In genomic region chr9:22024592-22024991, GRCm38 (mm10) we compare ENCODE assay signal across 13 mouse cellular contexts. TPM values are rescaled to one million over a fixed set of nuclear protein-coding genes. Genes with fewer than 3 reads are reported as not detected.
A peak's percentile ranks its signal among the peaks of the same experiment; 100 is the strongest.
DNase-seq lines count a peak whose midpoint lies in the region; ATAC-seq and TF ChIP-seq lines count a peak whose summit lies in the region.
"Had no signal": no experiment of that assay in that cellular context is flagged by ENCODE, and none has a peak within 500 bp of the region (broad histone marks: within the 10 kb centered on the region; RNA-seq: fewer than 3 reads in every experiment).

No protein-coding gene starts in this region.

- no peak overlapping the region for H3K27ac ChIP-seq in hindbrain, embryonic 12.5 days
- no peak overlapping the region for H3K27ac ChIP-seq in hindbrain, postnatal 0 days
- no peak overlapping the region for H3K27ac ChIP-seq in midbrain, embryonic 11.5 days (ENCODE audit: low read depth, low read length)
- no peak overlapping the region for H3K27ac ChIP-seq in midbrain, embryonic 14.5 days (replicated peaks; ENCODE audit: low read depth, low read length)
- H3K27ac ChIP-seq in liver, adult 2 months (replicated peaks; ENCODE audit: insufficient read depth, low read depth, low read length), result no peak overlapping the region
- H3K27ac ChIP-seq: limb, embryonic 15.5 days had no signal

- H3K4me3 ChIP-seq in hindbrain, embryonic 12.5 days, result no peak overlapping the region
- H3K4me3 ChIP-seq in hindbrain, postnatal 0 days (ENCODE audit: low read length), result no peak overlapping the region
- no peak overlapping the region for H3K4me3 ChIP-seq in midbrain, embryonic 11.5 days (ENCODE audit: low read depth, low read length)
- H3K4me3 ChIP-seq in midbrain, embryonic 14.5 days (replicated peaks; ENCODE audit: low read depth, low read length), result no peak overlapping the region
- H3K4me3 ChIP-seq in liver, adult 2 months (ENCODE audit: insufficient read depth, low read depth, low read length), result no peak overlapping the region
- no peak overlapping the region for H3K4me3 ChIP-seq in myocyte
- H3K4me3 ChIP-seq: limb, embryonic 15.5 days had no signal

- 0 out of 2 replicates have a peak, but pooled peaks have one; percentile 27 for ATAC-seq in hindbrain, embryonic 12.5 days (ENCODE audit: low FRiP score)
- ATAC-seq in hindbrain, postnatal 0 days, result no peak
- peak; percentile 64 for ATAC-seq in midbrain, embryonic 11.5 days (ENCODE audit: low FRiP score)
- no peak for ATAC-seq in midbrain, embryonic 14.5 days (ENCODE audit: low FRiP score, low TSS enrichment)

- H3K4me2 ChIP-seq in hindbrain, embryonic 12.5 days (replicated peaks), result no peak overlapping the region
- H3K4me2 ChIP-seq in hindbrain, postnatal 0 days (ENCODE audit: low read depth, low read length), result no peak overlapping the region
- H3K4me2 ChIP-seq in midbrain, embryonic 11.5 days, result no peak overlapping the region
- no peak overlapping the region for H3K4me2 ChIP-seq in midbrain, embryonic 14.5 days (ENCODE audit: low read length)
- no peak overlapping the region for H3K4me2 ChIP-seq in myocyte (ENCODE audit: low read depth)
- H3K4me2 ChIP-seq: limb, embryonic 15.5 days had no signal

- TF ChIP-seq POLR2A in liver, adult 2 months (IDR thresholded peaks at IDR 0.05; ENCODE audit: extremely low read depth, insufficient read depth, low read length), result no peak
- no peak for TF ChIP-seq POLR2A in myocyte (IDR thresholded peaks at IDR 0.05; ENCODE audit: insufficient read length, low read depth)

- no peak overlapping the region for H3K9ac ChIP-seq in hindbrain, embryonic 12.5 days
- no peak overlapping the region for H3K9ac ChIP-seq in hindbrain, postnatal 0 days (replicated peaks; ENCODE audit: low read length)
- no peak overlapping the region for H3K9ac ChIP-seq in midbrain, embryonic 11.5 days (ENCODE audit: low read length)
- H3K9ac ChIP-seq in midbrain, embryonic 14.5 days (replicated peaks; ENCODE audit: low read length), result no peak overlapping the region
- H3K9ac ChIP-seq in liver, adult 2 months (ENCODE audit: low read depth, low read length), result no peak overlapping the region
- H3K9ac ChIP-seq: limb, embryonic 15.5 days had no signal

- no peaks in the 10 kb centered on the region for H3K9me3 ChIP-seq in hindbrain, embryonic 12.5 days (replicated peaks)
- H3K9me3 ChIP-seq in hindbrain, postnatal 0 days (ENCODE audit: low read length), result no peaks in the 10 kb centered on the region
- no peaks in the 10 kb centered on the region for H3K9me3 ChIP-seq in midbrain, embryonic 11.5 days (ENCODE audit: control insufficient read depth, low read length)
- H3K9me3 ChIP-seq in midbrain, embryonic 14.5 days (ENCODE audit: control insufficient read depth, low read length), result no peaks in the 10 kb centered on the region
- H3K9me3 ChIP-seq: limb, embryonic 15.5 days had no signal

- peaks cover 61% of the 10 kb centered on the region for H3K36me3 ChIP-seq in hindbrain, embryonic 12.5 days
- H3K36me3 ChIP-seq in hindbrain, postnatal 0 days (ENCODE audit: insufficient read depth, low read length), result peaks cover 29% of the 10 kb centered on the region
- peaks cover 12% of the 10 kb centered on the region for H3K36me3 ChIP-seq in midbrain, embryonic 11.5 days (ENCODE audit: control insufficient read depth, insufficient read depth, low read length)
- peaks cover 84% of the 10 kb centered on the region for H3K36me3 ChIP-seq in midbrain, embryonic 14.5 days (ENCODE audit: control insufficient read depth, insufficient read depth, low read length)
- no peaks in the 10 kb centered on the region for H3K36me3 ChIP-seq in liver, adult 2 months (ENCODE audit: control insufficient read depth, insufficient read depth, low read length)
- H3K36me3 ChIP-seq in myocyte (ENCODE audit: control insufficient read depth, insufficient read depth), result no peaks in the 10 kb centered on the region
- H3K36me3 ChIP-seq: limb, embryonic 15.5 days had no signal

- TF ChIP-seq CTCF in hindbrain, postnatal 0 days (IDR thresholded peaks at IDR 0.05; ENCODE audit: low read depth), result no peak
- TF ChIP-seq CTCF in liver, adult 2 months (IDR thresholded peaks at IDR 0.05; ENCODE audit: low read depth, low read length), result no peak

- peaks cover 27% of the 10 kb centered on the region for H3K4me1 ChIP-seq in hindbrain, embryonic 12.5 days
- H3K4me1 ChIP-seq in hindbrain, postnatal 0 days (ENCODE audit: insufficient read depth, low read length), result no peaks in the 10 kb centered on the region
- H3K4me1 ChIP-seq in midbrain, embryonic 11.5 days (ENCODE audit: control insufficient read depth, insufficient read depth, low read length), result peaks cover 23% of the 10 kb centered on the region
- no peaks in the 10 kb centered on the region for H3K4me1 ChIP-seq in midbrain, embryonic 14.5 days (ENCODE audit: control insufficient read depth, insufficient read depth, low read length)
- H3K4me1 ChIP-seq in liver, adult 2 months (ENCODE audit: control insufficient read depth, insufficient read depth, low read length), result no peaks in the 10 kb centered on the region
- H3K4me1 ChIP-seq: limb, embryonic 15.5 days had no signal

- WGBS in hindbrain, embryonic 12.5 days, result 33% methylated on average over 8 of the region's 8 CpGs
- WGBS in hindbrain, postnatal 0 days, result 46% methylated on average over 8 of the region's 8 CpGs
- 58% methylated on average over 8 of the region's 8 CpGs for WGBS in midbrain, embryonic 11.5 days
- 56% methylated on average over 8 of the region's 8 CpGs for WGBS in midbrain, embryonic 14.5 days
- WGBS in liver, adult 2 months, result 31% methylated on average over 8 of the region's 8 CpGs

- H3K79me2 ChIP-seq in liver, adult 2 months (ENCODE audit: control insufficient read depth, insufficient read depth, low read length), result no peaks in the 10 kb centered on the region
- no peaks in the 10 kb centered on the region for H3K79me2 ChIP-seq in myocyte (ENCODE audit: control insufficient read depth, insufficient read depth)

- no peaks in the 10 kb centered on the region for H3K27me3 ChIP-seq in hindbrain, embryonic 12.5 days
- H3K27me3 ChIP-seq in hindbrain, postnatal 0 days (ENCODE audit: insufficient read depth, low read length), result no peaks in the 10 kb centered on the region
- H3K27me3 ChIP-seq in midbrain, embryonic 11.5 days (ENCODE audit: control insufficient read depth, insufficient read depth, low read length), result no peaks in the 10 kb centered on the region
- no peaks in the 10 kb centered on the region for H3K27me3 ChIP-seq in midbrain, embryonic 14.5 days (ENCODE audit: control insufficient read depth, insufficient read depth, low read length)
- H3K27me3 ChIP-seq in liver, adult 2 months (ENCODE audit: control insufficient read depth, insufficient read depth, low read length), result no peaks in the 10 kb centered on the region
- H3K27me3 ChIP-seq in myocyte (ENCODE audit: control insufficient read depth, insufficient read depth, insufficient read length), result peaks cover 14% of the 10 kb centered on the region

- H3ac ChIP-seq in myocyte (ENCODE audit: control insufficient read depth, insufficient read length), result no peak overlapping the region

- DNase-seq in hindbrain, postnatal 0 days (ENCODE audit: low spot score), result no peak
- DNase-seq in midbrain, embryonic 11.5 days (ENCODE audit: low spot score, missing footprints), result no peak
- DNase-seq in midbrain, embryonic 14.5 days, result no peak
- peak; percentile 10 for DNase-seq in liver, adult 2 months (ENCODE audit: extremely low read depth, low read depth, low spot score)
- no peak for DNase-seq in heart, adult 8-10 months (ENCODE audit: low spot score)
- DNase-seq: cerebellum, adult 9-10 months; gastrocnemius, postnatal 10 days; kidney, adult 18-20 months; thymus, postnatal 36 days had no signal

RNA-seq across cellular contexts. Expression of gene Prkcsh, which starts 22.0 kb away (rescaled TPM):
- polyA plus RNA-seq in hindbrain, embryonic 12.5 days (2016; fragmentation: Nextera tagmentation; extraction: Ambion mirVana), result 106 and 108 TPM in 2 replicates
- 84.9 and 89.7 TPM in 2 replicates for total RNA-seq in hindbrain, postnatal 0 days (2014; rRNA removed)
- polyA plus RNA-seq in hindbrain, postnatal 0 days (2015; fragmentation: Nextera tagmentation; extraction: Ambion mirVana), result 67.5 and 69.7 TPM in 2 replicates
- polyA plus RNA-seq in midbrain, embryonic 11.5 days (2014; fragmentation: Nextera tagmentation; extraction: Ambion mirVana), result 85.5 and 86.9 TPM in 2 replicates
- polyA plus RNA-seq in midbrain, embryonic 14.5 days (2014; fragmentation: Nextera tagmentation; extraction: Ambion mirVana), result 70.6 and 73.2 TPM in 2 replicates
- 60.0 and 63.6 TPM in 2 replicates for total RNA-seq in liver, adult 2 months (2014; rRNA removed)
- polyA plus RNA-seq in liver, adult 2 months (2012; rRNA removed), result 95.5 and 99.3 TPM in 2 replicates
- 127 TPM for polyA plus RNA-seq in myocyte (2012; fragmentation: generic; extraction: Trizol)
- total RNA-seq in heart, adult 8-10 months (2022), result 10 to 100 TPM; 61.9 to 67.3 (median 65.5) TPM

RNA-seq across cellular contexts. Expression of gene Ccdc151, which starts 22.2 kb away (rescaled TPM):
- polyA plus RNA-seq in hindbrain, embryonic 12.5 days (2016; fragmentation: Nextera tagmentation; extraction: Ambion mirVana), result 4.1 and 4.7 TPM in 2 replicates
- total RNA-seq in hindbrain, postnatal 0 days (2014; rRNA removed), result 3.3 and 6.0 TPM in 2 replicates
- 4.2 and 4.6 TPM in 2 replicates for polyA plus RNA-seq in hindbrain, postnatal 0 days (2015; fragmentation: Nextera tagmentation; extraction: Ambion mirVana)
- 4.7 and 6.3 TPM in 2 replicates for polyA plus RNA-seq in midbrain, embryonic 11.5 days (2014; fragmentation: Nextera tagmentation; extraction: Ambion mirVana)
- polyA plus RNA-seq in midbrain, embryonic 14.5 days (2014; fragmentation: Nextera tagmentation; extraction: Ambion mirVana), result 4.5 and 4.6 TPM in 2 replicates
- 0.34 and 0.46 TPM in 2 replicates for total RNA-seq in liver, adult 2 months (2014; rRNA removed)
- polyA plus RNA-seq in liver, adult 2 months (2012; rRNA removed), result 0.59 and 0.76 TPM in 2 replicates
- polyA plus RNA-seq in myocyte (2012; fragmentation: generic; extraction: Trizol), result 0.13 TPM
- total RNA-seq in heart, adult 8-10 months (2022), result not detected
- total RNA-seq: gastrocnemius, postnatal 10 days had no signal

RNA-seq across cellular contexts. Expression of gene Elavl3, which starts 27.2 kb away (rescaled TPM):
- polyA plus RNA-seq in hindbrain, embryonic 12.5 days (2016; fragmentation: Nextera tagmentation; extraction: Ambion mirVana), result 62.6 and 62.9 TPM in 2 replicates
- 192 and 204 TPM in 2 replicates for total RNA-seq in hindbrain, postnatal 0 days (2014; rRNA removed)
- polyA plus RNA-seq in hindbrain, postnatal 0 days (2015; fragmentation: Nextera tagmentation; extraction: Ambion mirVana), result 69.9 and 71.7 TPM in 2 replicates
- polyA plus RNA-seq in midbrain, embryonic 11.5 days (2014; fragmentation: Nextera tagmentation; extraction: Ambion mirVana), result 49.8 and 53.9 TPM in 2 replicates
- polyA plus RNA-seq in midbrain, embryonic 14.5 days (2014; fragmentation: Nextera tagmentation; extraction: Ambion mirVana), result 137 and 162 TPM in 2 replicates
- total RNA-seq in liver, adult 2 months (2014; rRNA removed), result not detected in 2 replicates
- polyA plus RNA-seq in liver, adult 2 months (2012; rRNA removed), result not detected in 2 replicates
- 0.06 TPM for polyA plus RNA-seq in myocyte (2012; fragmentation: generic; extraction: Trizol)
- total RNA-seq in heart, adult 8-10 months (2022), result under 1 TPM; 0.08 to 0.25 (median 0.11) TPM

RNA-seq across cellular contexts. Expression of gene Rgl3, which starts 35.3 kb away (rescaled TPM):
- 1.9 TPM in 2 replicates for polyA plus RNA-seq in hindbrain, embryonic 12.5 days (2016; fragmentation: Nextera tagmentation; extraction: Ambion mirVana)
- total RNA-seq in hindbrain, postnatal 0 days (2014; rRNA removed), result 4.2 and 5.1 TPM in 2 replicates
- polyA plus RNA-seq in hindbrain, postnatal 0 days (2015; fragmentation: Nextera tagmentation; extraction: Ambion mirVana), result 2.5 and 3.5 TPM in 2 replicates
- polyA plus RNA-seq in midbrain, embryonic 11.5 days (2014; fragmentation: Nextera tagmentation; extraction: Ambion mirVana), result 0.97 and 2.2 TPM in 2 replicates
- polyA plus RNA-seq in midbrain, embryonic 14.5 days (2014; fragmentation: Nextera tagmentation; extraction: Ambion mirVana), result 0.53 and 0.68 TPM in 2 replicates
- total RNA-seq in liver, adult 2 months (2014; rRNA removed), result 5.0 and 5.9 TPM in 2 replicates
- polyA plus RNA-seq in liver, adult 2 months (2012; rRNA removed), result 41.8 and 44.2 TPM in 2 replicates
- 11.2 TPM for polyA plus RNA-seq in myocyte (2012; fragmentation: generic; extraction: Trizol)
- 1 to 10 TPM; 4.1 to 5.9 (median 4.3) TPM for total RNA-seq in heart, adult 8-10 months (2022)

RNA-seq across cellular contexts. Expression of gene Gm49318, which starts 46.5 kb away (rescaled TPM):
- polyA plus RNA-seq in hindbrain, embryonic 12.5 days (2016; fragmentation: Nextera tagmentation; extraction: Ambion mirVana), result not detected in 2 replicates
- not detected in 2 replicates for total RNA-seq in hindbrain, postnatal 0 days (2014; rRNA removed)
- polyA plus RNA-seq in hindbrain, postnatal 0 days (2015; fragmentation: Nextera tagmentation; extraction: Ambion mirVana), result not detected in 2 replicates
- polyA plus RNA-seq in midbrain, embryonic 11.5 days (2014; fragmentation: Nextera tagmentation; extraction: Ambion mirVana), result not detected in 2 replicates
- polyA plus RNA-seq in midbrain, embryonic 14.5 days (2014; fragmentation: Nextera tagmentation; extraction: Ambion mirVana), result not detected in 2 replicates
- total RNA-seq in liver, adult 2 months (2014; rRNA removed), result not detected in 2 replicates
- polyA plus RNA-seq in liver, adult 2 months (2012; rRNA removed), result not detected in 2 replicates
- polyA plus RNA-seq in myocyte (2012; fragmentation: generic; extraction: Trizol), result not detected
- total RNA-seq in heart, adult 8-10 months (2022), result under 1 TPM in 1 of 4 experiments, not detected in 3; 0.66 TPM
- total RNA-seq: gastrocnemius, postnatal 10 days had no signal
- polyA plus RNA-seq: heart, embryonic 16.5 days; limb, embryonic 15.5 days had no signal

Comparison
In these comparisons a context has a peak if more than half of its experiments do, and no peak if none do; other contexts are left out.
1. ATAC-seq: peak in hindbrain, embryonic 12.5 days (single experiment) and midbrain, embryonic 11.5 days (single experiment); none in hindbrain, postnatal 0 days (single experiment) and midbrain, embryonic 14.5 days (single experiment).
2. RNA of gene Elavl3, which starts 27.2 kb away (polyA plus RNA-seq): 137 to 162 TPM in midbrain, embryonic 14.5 days, 69.9 to 71.7 TPM in hindbrain, postnatal 0 days, 62.6 to 62.9 TPM in hindbrain, embryonic 12.5 days and 49.8 to 53.9 TPM in midbrain, embryonic 11.5 days; 0.06 TPM in myocyte (single experiment) and not detected in liver, adult 2 months; every median in the first group is over 10 times any median in the second.